Mouse (Mus musculus) CH12.LX (cell line): ENCODE measurements at regions not wholly inside any gene's neighbourhood (a gene's known extent, or its start where the extent isn't known, plus 50 kb on each side); places are given as distances from the start of the nearest gene placed in this dataset.

Experiments used
- DNase-seq: peaks from one replicate; pipeline ENCODE4 v3.0.0-alpha.2; 2013; ENCODE audit errors: extremely low read depth
- H3K27ac ChIP-seq: 2 replicates; pipeline ENCODE4 v1.5.1; 2012; ENCODE audit warnings: low read depth, mild to moderate bottlenecking, control low read depth, moderate library complexity; ENCODE audit not compliant: insufficient read depth
- H3K27me3 ChIP-seq: replicated peaks from 2 replicates; pipeline ENCODE3; 2012; ENCODE audit warnings: inconsistent platforms
- H3K36me3 ChIP-seq, 2 experiments: replicated peaks in 1 of 2; 2 replicates each; pipeline versions ENCODE3 to v1.6.1; 2012; ENCODE audit warnings: inconsistent platforms in 1 of 2, low read length in 1 of 2, mild to moderate bottlenecking in 1 of 2, mixed read lengths in 1 of 2, moderate library complexity in 1 of 2; ENCODE audit not compliant: control insufficient read depth in 1 of 2, insufficient read depth in 1 of 2
- H3K4me1 ChIP-seq, 2 experiments: 2 replicates each; pipeline ENCODE4 v1.6.1; 2012; ENCODE audit warnings: inconsistent platforms in 1 of 2, moderate library complexity in 1 of 2; ENCODE audit not compliant: insufficient read depth in 2 of 2, control insufficient read depth in 1 of 2
- H3K4me2 ChIP-seq: 2 replicates; pipeline ENCODE4 v1.6.1; 2012; ENCODE audit warnings: low read depth, mild to moderate bottlenecking, control low read depth; ENCODE audit not compliant: poor library complexity, insufficient read depth, severe bottlenecking
- H3K4me3 ChIP-seq, 3 experiments: fragments of 150-350 bp in 1 of 3; sonication (generic) in 1 of 3; replicated peaks in 1 of 3; 2 replicates each; pipeline versions ENCODE3 to v1.5.1; 2011 to 2012; ENCODE audit warnings: low read depth in 2 of 3, low read length in 2 of 3, mild to moderate bottlenecking in 2 of 3, moderate library complexity in 2 of 3, control low read depth in 1 of 3, improper control_type of control experiment in 1 of 3, inconsistent platforms in 1 of 3, mixed read lengths in 1 of 3; ENCODE audit not compliant: poor library complexity in 1 of 3
- H3K79me2 ChIP-seq: replicated peaks from 2 replicates; pipeline ENCODE4 v1.6.1; 2012; ENCODE audit warnings: mild to moderate bottlenecking, moderate library complexity; ENCODE audit not compliant: control insufficient read depth, poor library complexity, insufficient read depth, severe bottlenecking; ENCODE audit errors: extremely low read depth
- H3K9ac ChIP-seq: 2 replicates; pipeline ENCODE4 v1.6.1; 2012; ENCODE audit warnings: low read depth, mild to moderate bottlenecking, control low read depth, moderate library complexity; ENCODE audit not compliant: insufficient read depth
- H3K9me3 ChIP-seq: replicated peaks from 2 replicates; pipeline ENCODE3; 2012; ENCODE audit warnings: low read length, inconsistent platforms, mixed read lengths
- E2F4 ChIP-seq: IDR thresholded peaks from 2 replicates; pipeline ENCODE4 v1.6.1; 2011; ENCODE audit warnings: low read depth, low read length, improper control_type of control experiment; ENCODE audit not compliant: insufficient replicate concordance
- ELF1 ChIP-seq: IDR thresholded peaks from 2 replicates; pipeline ENCODE4 v1.6.1; 2014; ENCODE audit warnings: low read depth, mild to moderate bottlenecking, inconsistent platforms, low read length, improper control_type of control experiment
- EP300 ChIP-seq: IDR thresholded peaks from 2 replicates; pipeline ENCODE4 v1.6.1; 2011; ENCODE audit warnings: low read length, improper control_type of control experiment
- ETS1 ChIP-seq: conservative IDR thresholded peaks from 2 replicates; pipeline ENCODE4 v1.6.1; 2012; ENCODE audit warnings: low read depth, mild to moderate bottlenecking, inconsistent platforms, low read length, improper control_type of control experiment, moderate library complexity
- JUND ChIP-seq: conservative IDR thresholded peaks from 2 replicates; pipeline ENCODE4 v1.6.1; 2011; ENCODE audit warnings: low read depth, low read length, improper control_type of control experiment
- KAT2A ChIP-seq: IDR thresholded peaks from 2 replicates; pipeline ENCODE4 v1.6.1; 2012; ENCODE audit warnings: low read length, improper control_type of control experiment, inconsistent platforms; ENCODE audit not compliant: insufficient replicate concordance
- MXI1 ChIP-seq: IDR thresholded peaks from 2 replicates; pipeline ENCODE4 v1.6.1; 2011; ENCODE audit warnings: mild to moderate bottlenecking, low read depth, low read length, improper control_type of control experiment
- NELFE ChIP-seq: IDR thresholded peaks from 2 replicates; pipeline ENCODE4 v1.6.1; 2011; ENCODE audit warnings: low read depth, low read length, improper control_type of control experiment
- POLR2A ChIP-seq: IDR thresholded peaks from 2 replicates; pipeline ENCODE4 v1.6.1; 2011; ENCODE audit warnings: low read depth, mild to moderate bottlenecking, improper control_type of control experiment, low read length
- POLR2AphosphoS2 ChIP-seq: IDR thresholded peaks from 2 replicates; pipeline ENCODE4 v1.6.1; 2011; ENCODE audit warnings: low read depth, low read length, improper control_type of control experiment
- RAD21 ChIP-seq: IDR thresholded peaks from 2 replicates; pipeline ENCODE4 v1.6.1; 2011; ENCODE audit warnings: low read depth, mild to moderate bottlenecking, low read length, improper control_type of control experiment, moderate library complexity
- SIN3A ChIP-seq: IDR thresholded peaks from 2 replicates; pipeline ENCODE4 v1.6.1; 2012; ENCODE audit warnings: low read length, improper control_type of control experiment, inconsistent platforms
- SMC3 ChIP-seq: IDR thresholded peaks from 2 replicates; pipeline ENCODE4 v1.6.1; 2011; ENCODE audit warnings: low read depth, low read length, improper control_type of control experiment
- TCF12 ChIP-seq: IDR thresholded peaks from 2 replicates; pipeline ENCODE4 v1.6.1; 2014; ENCODE audit warnings: low read depth, mild to moderate bottlenecking, inconsistent platforms, low read length, improper control_type of control experiment
- UBTF ChIP-seq: IDR thresholded peaks from 2 replicates; pipeline ENCODE4 v1.6.1; 2012; ENCODE audit warnings: low read depth, mild to moderate bottlenecking, inconsistent platforms, low read length, improper control_type of control experiment, moderate library complexity
- USF1 ChIP-seq: IDR thresholded peaks from 2 replicates; pipeline ENCODE4 v1.6.1; 2014; ENCODE audit warnings: low read depth, mild to moderate bottlenecking, inconsistent platforms, low read length, improper control_type of control experiment
- ZC3H11A ChIP-seq: IDR thresholded peaks from 2 replicates; pipeline ENCODE4 v1.6.1; 2012; ENCODE audit warnings: low read depth, mild to moderate bottlenecking, inconsistent platforms, low read length, improper control_type of control experiment
- ZKSCAN1 ChIP-seq: IDR thresholded peaks from 2 replicates; pipeline ENCODE4 v1.6.1; 2012; ENCODE audit warnings: low read depth, inconsistent platforms, low read length, improper control_type of control experiment, borderline replicate concordance
- dilution Hi-C: fragments of 300-500 bp; cut with MboI; formaldehyde crosslinking; loops from 2 replicates; pipeline ENCODE4 v1.14.3; 2020; ENCODE audit warnings: low sequenced_read_pairs; ENCODE audit not compliant: extremely low pct_unique_long_range_greater_than_20kb, extremely low pct_ligation_motif_present
- in situ Hi-C: fragments of 300-500 bp; cut with MboI; formaldehyde crosslinking; loops from 3 replicates; pipeline ENCODE4 v1.14.3; 2019; ENCODE audit warnings: low sequenced_read_pairs, low pct_ligation_motif_present, low pct_unique_long_range_greater_than_20kb, mixed read lengths

- Histone ChIP-seq H3K9ac (no peak overlapping the region), H3K27me3 (no peaks in the 10 kb centered on the region), H3K4me1 (no peaks in the 10 kb centered on the region), H3K9me3 (peaks cover 3% of the 10 kb centered on the region), H3K4me3 (no peak overlapping the region), H3K27ac (no peak overlapping the region), H3K79me2 (no peaks in the 10 kb centered on the region), H3K4me2 (no peak overlapping the region), H3K36me3 (no peaks in the 10 kb centered on the region)
- TF ChIP-seq E2F4 (no peak), EP300 (no peak), MXI1 (no peak), JUND (no peak), POLR2A (no peak), KAT2A (no peak), UBTF (no peak), ETS1 (no peak), SIN3A (no peak)
- in situ Hi-C loops (no loop called here), dilution Hi-C loops (no loop called here)
- no peak for DNase-seq
Observed at GRCm38 (mm10) chr9:85637274-85637673, 111.9 kb downstream of the Ibtk start.

DNA sequence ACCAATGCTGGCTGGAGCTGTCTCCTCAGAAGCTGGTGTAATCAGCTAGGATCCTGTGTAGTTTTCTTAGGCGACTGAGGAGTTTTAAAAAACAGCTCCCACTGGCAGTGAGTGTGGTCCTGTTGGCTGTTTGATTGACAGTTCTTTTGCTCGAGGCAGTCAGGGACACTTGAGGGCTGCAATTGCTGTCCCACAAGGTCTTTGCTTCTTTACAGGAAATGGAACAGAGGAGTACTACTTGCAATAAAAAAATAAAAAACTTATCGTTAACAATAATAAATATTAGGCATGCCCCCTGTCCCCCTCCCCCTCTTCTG, 113.0 kb downstream of the Ibtk start:
- in situ Hi-C loops: no loop called here

More for the DNA sequence above, 113.0 kb downstream of the Ibtk start:
- H3K79me2 ChIP-seq: no peaks in the 10 kb centered on the region
- peaks cover 3% of the 10 kb centered on the region for H3K9me3 ChIP-seq
- dilution Hi-C loops: no loop called here
- H3K4me2 ChIP-seq: no peak overlapping the region
- TF ChIP-seq USF1 (no peak), ETS1 (no peak), ELF1 (no peak), UBTF (no peak), POLR2AphosphoS2 (no peak), ZKSCAN1 (no peak), KAT2A (no peak), ZC3H11A (no peak), MXI1 (no peak), NELFE (no peak), JUND (no peak), TCF12 (no peak), E2F4 (no peak), RAD21 (no peak), SMC3 (no peak)
- no peak for DNase-seq
- no peak overlapping the region for H3K27ac ChIP-seq
- H3K36me3 ChIP-seq: no peaks in the 10 kb centered on the region
- no peak overlapping the region for H3K9ac ChIP-seq
- no peaks in the 10 kb centered on the region for H3K4me1 ChIP-seq
- H3K4me3 ChIP-seq: no peak overlapping the region
- H3K27me3 ChIP-seq: no peaks in the 10 kb centered on the region
